Mouse (Mus musculus) CH12.LX (cell line): Measurements from ENCODE around the gene Pde1c. TPM values are rescaled to one million over a fixed set of nuclear protein-coding genes. Genes with fewer than 3 reads are reported as not detected.

ENCODE experiments used
- DNase-seq: peaks from one replicate; pipeline ENCODE4 v3.0.0-alpha.2; 2013; ENCODE audit errors: extremely low read depth
- H3K27ac ChIP-seq: 2 replicates; pipeline ENCODE4 v1.5.1; 2012; ENCODE audit warnings: low read depth, mild to moderate bottlenecking, control low read depth, moderate library complexity; ENCODE audit not compliant: insufficient read depth
- H3K27me3 ChIP-seq: replicated peaks from 2 replicates; pipeline ENCODE3; 2012; ENCODE audit warnings: inconsistent platforms
- H3K36me3 ChIP-seq, 2 experiments: replicated peaks in 1 of 2; 2 replicates each; pipeline versions ENCODE3 to v1.6.1; 2012; ENCODE audit warnings: inconsistent platforms in 1 of 2, low read length in 1 of 2, mild to moderate bottlenecking in 1 of 2, mixed read lengths in 1 of 2, moderate library complexity in 1 of 2; ENCODE audit not compliant: control insufficient read depth in 1 of 2, insufficient read depth in 1 of 2
- H3K4me1 ChIP-seq, 2 experiments: 2 replicates each; pipeline ENCODE4 v1.6.1; 2012; ENCODE audit warnings: inconsistent platforms in 1 of 2, moderate library complexity in 1 of 2; ENCODE audit not compliant: insufficient read depth in 2 of 2, control insufficient read depth in 1 of 2
- H3K4me2 ChIP-seq: 2 replicates; pipeline ENCODE4 v1.6.1; 2012; ENCODE audit warnings: low read depth, mild to moderate bottlenecking, control low read depth; ENCODE audit not compliant: poor library complexity, insufficient read depth, severe bottlenecking
- H3K4me3 ChIP-seq, 3 experiments: fragments of 150-350 bp in 1 of 3; sonication (generic) in 1 of 3; replicated peaks in 1 of 3; 2 replicates each; pipeline versions ENCODE3 to v1.5.1; 2011 to 2012; ENCODE audit warnings: low read depth in 2 of 3, low read length in 2 of 3, mild to moderate bottlenecking in 2 of 3, moderate library complexity in 2 of 3, control low read depth in 1 of 3, improper control_type of control experiment in 1 of 3, inconsistent platforms in 1 of 3, mixed read lengths in 1 of 3; ENCODE audit not compliant: poor library complexity in 1 of 3
- H3K79me2 ChIP-seq: replicated peaks from 2 replicates; pipeline ENCODE4 v1.6.1; 2012; ENCODE audit warnings: mild to moderate bottlenecking, moderate library complexity; ENCODE audit not compliant: control insufficient read depth, poor library complexity, insufficient read depth, severe bottlenecking; ENCODE audit errors: extremely low read depth
- H3K9ac ChIP-seq: 2 replicates; pipeline ENCODE4 v1.6.1; 2012; ENCODE audit warnings: low read depth, mild to moderate bottlenecking, control low read depth, moderate library complexity; ENCODE audit not compliant: insufficient read depth
- H3K9me3 ChIP-seq: replicated peaks from 2 replicates; pipeline ENCODE3; 2012; ENCODE audit warnings: low read length, inconsistent platforms, mixed read lengths
- BHLHE40 ChIP-seq: IDR thresholded peaks from 2 replicates; pipeline ENCODE4 v1.6.1; 2011; ENCODE audit warnings: mild to moderate bottlenecking, low read depth, low read length, improper control_type of control experiment
- CTCF ChIP-seq, 2 experiments: IDR thresholded peaks in 1 of 2; conservative IDR thresholded peaks in 1 of 2; 2 replicates each; pipeline ENCODE4 v1.5.1; 2011 to 2012; ENCODE audit warnings: low read depth in 2 of 2, low read length in 2 of 2, improper control_type of control experiment in 1 of 2, inconsistent platforms in 1 of 2, mild to moderate bottlenecking in 1 of 2, moderate library complexity in 1 of 2
- E2F4 ChIP-seq: IDR thresholded peaks from 2 replicates; pipeline ENCODE4 v1.6.1; 2011; ENCODE audit warnings: low read depth, low read length, improper control_type of control experiment; ENCODE audit not compliant: insufficient replicate concordance
- ETS1 ChIP-seq: conservative IDR thresholded peaks from 2 replicates; pipeline ENCODE4 v1.6.1; 2012; ENCODE audit warnings: low read depth, mild to moderate bottlenecking, inconsistent platforms, low read length, improper control_type of control experiment, moderate library complexity
- GABPA ChIP-seq: IDR thresholded peaks from 2 replicates; pipeline ENCODE4 v1.6.1; 2012; ENCODE audit warnings: low read depth, low read length, improper control_type of control experiment, inconsistent platforms; ENCODE audit not compliant: insufficient replicate concordance
- IRF4 ChIP-seq: IDR thresholded peaks from 2 replicates; pipeline ENCODE4 v1.6.1; 2014; ENCODE audit warnings: low read depth, mild to moderate bottlenecking, inconsistent platforms, low read length, improper control_type of control experiment
- JUND ChIP-seq: conservative IDR thresholded peaks from 2 replicates; pipeline ENCODE4 v1.6.1; 2011; ENCODE audit warnings: low read depth, low read length, improper control_type of control experiment
- KAT2A ChIP-seq: IDR thresholded peaks from 2 replicates; pipeline ENCODE4 v1.6.1; 2012; ENCODE audit warnings: low read length, improper control_type of control experiment, inconsistent platforms; ENCODE audit not compliant: insufficient replicate concordance
- MAFK ChIP-seq: IDR thresholded peaks from 2 replicates; pipeline ENCODE4 v1.6.1; 2011; ENCODE audit warnings: low read length, improper control_type of control experiment; ENCODE audit not compliant: insufficient replicate concordance
- MAZ ChIP-seq: IDR thresholded peaks from 2 replicates; pipeline ENCODE4 v1.6.1; 2012; ENCODE audit warnings: low read depth, mild to moderate bottlenecking, inconsistent platforms, low read length, improper control_type of control experiment, moderate library complexity
- PAX5 ChIP-seq: IDR thresholded peaks from 2 replicates; pipeline ENCODE4 v1.6.1; 2012; ENCODE audit warnings: low read length, inconsistent platforms, mixed read lengths
- POLR2A ChIP-seq: IDR thresholded peaks from 2 replicates; pipeline ENCODE4 v1.6.1; 2011; ENCODE audit warnings: low read depth, mild to moderate bottlenecking, improper control_type of control experiment, low read length
- RAD21 ChIP-seq: IDR thresholded peaks from 2 replicates; pipeline ENCODE4 v1.6.1; 2011; ENCODE audit warnings: low read depth, mild to moderate bottlenecking, low read length, improper control_type of control experiment, moderate library complexity
- SIN3A ChIP-seq: IDR thresholded peaks from 2 replicates; pipeline ENCODE4 v1.6.1; 2012; ENCODE audit warnings: low read length, improper control_type of control experiment, inconsistent platforms
- SMC3 ChIP-seq: IDR thresholded peaks from 2 replicates; pipeline ENCODE4 v1.6.1; 2011; ENCODE audit warnings: low read depth, low read length, improper control_type of control experiment
- TBP ChIP-seq: conservative IDR thresholded peaks from 2 replicates; pipeline ENCODE4 v1.6.1; 2011; ENCODE audit warnings: low read depth, low read length, improper control_type of control experiment
- USF2 ChIP-seq: conservative IDR thresholded peaks from 2 replicates; pipeline ENCODE4 v1.6.1; 2011; ENCODE audit warnings: low read depth, low read length, improper control_type of control experiment
- ZC3H11A ChIP-seq: IDR thresholded peaks from 2 replicates; pipeline ENCODE4 v1.6.1; 2012; ENCODE audit warnings: low read depth, mild to moderate bottlenecking, inconsistent platforms, low read length, improper control_type of control experiment
- ZMIZ1 ChIP-seq: IDR thresholded peaks from 2 replicates; pipeline ENCODE4 v1.6.1; 2012; ENCODE audit warnings: low read depth, mild to moderate bottlenecking, inconsistent platforms, low read length, improper control_type of control experiment
- ZNF384 ChIP-seq: IDR thresholded peaks from 2 replicates; pipeline ENCODE4 v1.6.1; 2012; ENCODE audit warnings: low read depth, low read length, improper control_type of control experiment, inconsistent platforms
- dilution Hi-C: fragments of 300-500 bp; cut with MboI; formaldehyde crosslinking; loops from 2 replicates; pipeline ENCODE4 v1.14.3; 2020; ENCODE audit warnings: low sequenced_read_pairs; ENCODE audit not compliant: extremely low pct_unique_long_range_greater_than_20kb, extremely low pct_ligation_motif_present
- in situ Hi-C: fragments of 300-500 bp; cut with MboI; formaldehyde crosslinking; loops from 3 replicates; pipeline ENCODE4 v1.14.3; 2019; ENCODE audit warnings: low sequenced_read_pairs, low pct_ligation_motif_present, low pct_unique_long_range_greater_than_20kb, mixed read lengths
- polyA plus RNA-seq: library from polyadenylated mRNA; unstranded; fragments of >175 nt; gene quantifications from 2 replicates; pipeline ENCODE4 v1.2.1, GENCODE M21; 2012; ENCODE audit warnings: low read depth; ENCODE audit not compliant: insufficient read length
- total RNA-seq, 2 experiments: library from RNA; depleted of rRNA; stranded (reverse); fragments of 300-350 nt in 1 of 2; fragments of >200 nt in 1 of 2; gene quantifications; 2 replicates each; pipeline ENCODE4 v1.2.3; 2012 to 2014

Pde1c gene
- total and polyA plus RNA-seq, 3 experiments: 2.3 to 3.8 (median 2.4) TPM

DNA sequence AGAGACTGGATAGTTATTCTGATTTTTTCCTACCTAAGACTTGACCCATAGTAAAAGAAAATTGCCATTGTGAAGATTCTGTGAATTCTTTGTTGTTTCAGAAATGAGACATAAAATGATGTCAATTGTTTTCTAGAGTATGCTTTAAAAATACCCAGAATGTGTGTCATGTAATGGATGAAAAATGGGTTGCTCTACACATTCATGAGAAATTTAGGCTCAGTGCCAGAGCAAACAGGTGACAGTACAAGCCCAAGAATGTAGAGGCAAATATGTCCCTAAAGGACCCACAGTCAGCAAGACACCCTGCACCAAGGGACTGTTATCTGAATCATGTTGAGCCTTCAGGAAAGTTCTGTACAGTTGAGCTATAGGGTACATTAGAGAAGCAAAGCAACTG is 500.4 kb downstream of the Pde1c start:
- Histone ChIP-seq H3K4me2 (no peak overlapping the region), H3K4me3 (no peak overlapping the region), H3K4me1 (no peaks in the 10 kb centered on the region), H3K9me3 (no peaks in the 10 kb centered on the region), H3K9ac (no peak overlapping the region), H3K27me3 (no peaks in the 10 kb centered on the region), H3K79me2 (no peaks in the 10 kb centered on the region), H3K36me3 (no peaks in the 10 kb centered on the region), H3K27ac (no peak overlapping the region)
- DNase-seq: no peak
- in situ Hi-C loops (loop anchor here (25.0 kb wide), 2 partner anchors 419 to 544 kb away; no protein-coding TSS in a partner anchor), dilution Hi-C loops (no loop called here)
- TF ChIP-seq BHLHE40: no peak

DNA sequence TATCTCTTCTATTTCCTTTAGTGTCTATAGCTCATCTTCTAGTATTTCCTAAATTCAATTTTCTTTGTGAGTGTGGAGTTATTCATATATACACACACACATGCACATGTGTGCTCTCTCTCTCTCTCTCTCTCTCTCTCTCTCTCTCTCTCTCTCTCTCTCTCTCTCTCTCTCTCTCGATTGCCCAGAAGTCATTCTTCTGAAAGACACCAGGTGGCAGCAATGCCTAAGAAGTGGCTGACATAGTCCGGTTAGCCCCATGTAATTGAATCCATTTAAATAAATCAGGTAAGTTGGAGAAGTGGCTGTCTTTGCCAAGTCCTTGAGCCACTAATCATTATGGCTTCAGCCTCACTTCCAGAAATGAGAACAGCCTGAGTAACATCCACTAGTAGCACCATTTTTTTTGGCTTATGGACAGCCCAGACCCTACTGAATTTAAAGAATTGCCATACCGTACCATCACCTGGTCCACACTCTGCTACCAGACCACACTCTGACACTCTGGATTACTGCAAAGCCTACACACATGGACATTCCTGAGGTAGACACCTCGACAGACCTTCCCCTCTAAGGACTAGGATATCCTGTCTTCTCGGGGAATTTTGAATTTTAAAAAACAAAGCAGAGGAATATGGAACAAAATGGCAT is 502.1 kb downstream of the Pde1c start:
- H3K79me2 ChIP-seq: no peaks in the 10 kb centered on the region
- no peaks in the 10 kb centered on the region for H3K4me1 ChIP-seq
- H3K9me3 ChIP-seq: no peaks in the 10 kb centered on the region
- no peaks in the 10 kb centered on the region for H3K36me3 ChIP-seq
- H3K4me2 ChIP-seq: no peak overlapping the region
- in situ Hi-C loops: loop anchor here (25.0 kb wide), 2 partner anchors 421 to 546 kb away; no protein-coding TSS in a partner anchor
- no peaks in the 10 kb centered on the region for H3K27me3 ChIP-seq
- dilution Hi-C loops: no loop called here
- H3K9ac ChIP-seq: no peak overlapping the region
- H3K4me3 ChIP-seq: no peak overlapping the region
- H3K27ac ChIP-seq: no peak overlapping the region
- TF ChIP-seq USF2 (no peak), GABPA (no peak), MAFK (no peak), POLR2A (no peak), ZMIZ1 (no peak), SMC3 (peak; percentile 89), JUND (peak; percentile 82), ETS1 (no peak), E2F4 (no peak), RAD21 (peak; percentile 82), PAX5 (no peak), ZC3H11A (peak; percentile 73), ZNF384 (no peak), IRF4 (no peak), SIN3A (no peak), TBP (no peak), KAT2A (no peak), MAZ (no peak), CTCF (conservative IDR thresholded peaks at IDR 0.05 in 1 of 2, IDR thresholded peaks at IDR 0.05 in 1 of 2; ENCODE audit: low read depth in 2 of 2, low read length in 2 of 2) (peak; percentile 21 to 86; a peak in 2 of 4 replicates)
- DNase-seq: peak; percentile 61
